Mouse (Mus musculus) MEL (cell line): ENCODE measurements around the gene Nipal4.

Experiments used
- CTCF ChIP-seq, 3 experiments: IDR thresholded peaks in 2 of 3; conservative IDR thresholded peaks in 1 of 3; 2 replicates each; pipeline ENCODE4 v1.5.1; 2011 to 2012; ENCODE audit warnings: low read length in 3 of 3, low read depth in 2 of 3, mild to moderate bottlenecking in 2 of 3, improper control_type of control experiment in 1 of 3, inconsistent platforms in 1 of 3, mixed read lengths in 1 of 3, moderate library complexity in 1 of 3; ENCODE audit not compliant: control insufficient read depth in 1 of 3, insufficient read depth in 1 of 3, poor library complexity in 1 of 3, severe bottlenecking in 1 of 3
- GABPA ChIP-seq: IDR thresholded peaks from 2 replicates; pipeline ENCODE4 v1.6.1; 2012; ENCODE audit warnings: low read depth, mild to moderate bottlenecking, inconsistent platforms, low read length, improper control_type of control experiment, moderate library complexity
- GATA1 ChIP-seq: IDR thresholded peaks from 2 replicates; pipeline ENCODE4 v1.6.1; 2011; ENCODE audit warnings: low read depth, low read length, improper control_type of control experiment
- HCFC1 ChIP-seq: IDR thresholded peaks from 2 replicates; pipeline ENCODE4 v1.6.1; 2012; ENCODE audit warnings: low read depth, mild to moderate bottlenecking, inconsistent platforms, low read length, improper control_type of control experiment, moderate library complexity
- MAFK ChIP-seq: IDR thresholded peaks from 2 replicates; pipeline ENCODE4 v1.6.1; 2011; ENCODE audit warnings: low read depth, mild to moderate bottlenecking, low read length, improper control_type of control experiment, borderline replicate concordance
- MAX ChIP-seq: IDR thresholded peaks from 2 replicates; pipeline ENCODE4 v1.6.1; 2011; ENCODE audit warnings: low read length, improper control_type of control experiment
- POLR2A ChIP-seq, 2 experiments: IDR thresholded peaks; 2 replicates each; pipeline ENCODE4 v1.6.1; 2011 to 2012; ENCODE audit warnings: low read length in 2 of 2, mild to moderate bottlenecking in 2 of 2, control low read depth in 1 of 2, improper control_type of control experiment in 1 of 2, low read depth in 1 of 2, moderate library complexity in 1 of 2; ENCODE audit not compliant: control insufficient read depth in 1 of 2, insufficient read depth in 1 of 2, poor library complexity in 1 of 2
- RAD21 ChIP-seq: IDR thresholded peaks from 2 replicates; pipeline ENCODE4 v1.6.1; 2011; ENCODE audit warnings: mild to moderate bottlenecking, low read depth, low read length, improper control_type of control experiment
- TCF12 ChIP-seq: IDR thresholded peaks from 2 replicates; pipeline ENCODE4 v1.6.1; 2014; ENCODE audit warnings: low read depth, mild to moderate bottlenecking, inconsistent platforms, low read length, improper control_type of control experiment, moderate library complexity
- USF1 ChIP-seq: IDR thresholded peaks from 2 replicates; pipeline ENCODE4 v1.6.1; 2014; ENCODE audit warnings: low read depth, mild to moderate bottlenecking, inconsistent platforms, low read length, improper control_type of control experiment, moderate library complexity
- ZMIZ1 ChIP-seq: IDR thresholded peaks from 2 replicates; pipeline ENCODE4 v1.6.1; 2012; ENCODE audit warnings: low read depth, mild to moderate bottlenecking, inconsistent platforms, low read length, improper control_type of control experiment, moderate library complexity
- ZNF384 ChIP-seq: IDR thresholded peaks from 2 replicates; pipeline ENCODE4 v1.6.1; 2012; ENCODE audit warnings: low read depth, mild to moderate bottlenecking, inconsistent platforms, low read length, improper control_type of control experiment

DNA sequence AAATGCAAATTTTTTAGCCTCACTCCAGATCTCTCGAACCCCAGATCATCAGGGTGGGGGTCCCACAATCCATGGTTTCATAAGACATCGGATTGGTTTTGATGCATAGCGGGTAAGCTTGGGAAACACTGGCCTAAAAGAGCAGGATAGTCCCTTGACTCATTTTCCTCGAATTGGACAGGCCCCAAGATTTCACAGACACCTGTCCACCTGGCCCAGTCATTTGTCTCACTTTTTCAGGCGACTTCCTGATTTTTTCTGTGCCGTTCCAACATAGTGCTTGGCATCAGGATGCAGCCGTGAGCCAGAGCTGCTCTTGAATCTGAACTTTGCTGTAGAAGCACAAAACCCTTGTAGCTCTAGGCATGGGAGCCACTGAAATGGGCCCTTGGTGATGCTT, 52.1 kb downstream of the Nipal4 start:
- no peak for TF ChIP-seq CTCF (IDR thresholded peaks at IDR 0.05 in 2 of 3, conservative IDR thresholded peaks at IDR 0.05 in 1 of 3; ENCODE audit: control insufficient read depth in 1 of 3, insufficient read depth in 1 of 3, low read depth in 2 of 3, low read length in 3 of 3, poor library complexity in 1 of 3, severe bottlenecking in 1 of 3)
- no peak for TF ChIP-seq MAFK
- no peak for TF ChIP-seq HCFC1
- TF ChIP-seq GATA1 = no peak
- no peak for TF ChIP-seq RAD21
- no peak for TF ChIP-seq ZNF384
- no peak for TF ChIP-seq POLR2A (IDR thresholded peaks at IDR 0.05; ENCODE audit: control insufficient read depth in 1 of 2, insufficient read depth in 1 of 2, low read depth in 1 of 2, low read length in 2 of 2, poor library complexity in 1 of 2)
- no peak for TF ChIP-seq USF1
- TF ChIP-seq ZMIZ1 = no peak
- TF ChIP-seq TCF12 = no peak
- no peak for TF ChIP-seq GABPA
- TF ChIP-seq MAX = no peak
